Mouse (Mus musculus) cortical plate, adult 2 months (tissue): ENCODE results near the gene Irf8.

Experiments
- CTCF ChIP-seq: fragments of 200-500 bp; IDR thresholded peaks from 2 replicates; pipeline ENCODE4 v1.5.1; 2011; ENCODE audit warnings: mild to moderate bottlenecking, control low read depth, low read length; ENCODE audit not compliant: insufficient read depth; ENCODE audit errors: extremely low read depth
- POLR2A ChIP-seq: fragments of 200-500 bp; IDR thresholded peaks from 2 replicates; pipeline ENCODE4 v1.6.1; 2011; ENCODE audit warnings: mild to moderate bottlenecking, low read length, control low read depth; ENCODE audit not compliant: insufficient read depth; ENCODE audit errors: extremely low read depth

GRCm38 (mm10) chr8:120752082-120752452 is 15.9 kb downstream of the Irf8 start:
- no peak for TF ChIP-seq POLR2A
- no peak for TF ChIP-seq CTCF
